Mouse (Mus musculus): ENCODE data around the gene Mta3. TPM values are rescaled to one million over a fixed set of nuclear protein-coding genes. Genes with fewer than 3 reads are reported as not detected.

Gene Mta3
- polyA plus RNA-seq (2014; fragmentation: Illumina TruSeq; extraction: RNeasy Lipid Tissue Mini Kit (QIAGEN cat#74804); ENCODE audit: low read depth, low replicate concordance) = 25.8 TPM

GRCm38 (mm10) chr17:83706116-83706593, at the start of gene Mta3:
Gene Mta3 (plus strand): TSS chr17:83706163.

GRCm38 (mm10) chr17:83847815-83848214, 141.9 kb downstream of the Mta3 start, which contains the start of gene Haao:
Gene Haao (minus strand): TSS chr17:83847963.

Other genes with a start within 250 kb of the Mta3 start
- gene Cox7a2l, start 188.8 kb upstream of the Mta3 start, polyA plus RNA-seq (2014; fragmentation: Illumina TruSeq; extraction: RNeasy Lipid Tissue Mini Kit (QIAGEN cat#74804); ENCODE audit: low read depth, low replicate concordance) = 116 TPM
- gene Kcng3, start 74.3 kb upstream of the Mta3 start, polyA plus RNA-seq (2014; fragmentation: Illumina TruSeq; extraction: RNeasy Lipid Tissue Mini Kit (QIAGEN cat#74804); ENCODE audit: low read depth, low replicate concordance) = 0.55 TPM
- not detected for gene Haao, start 141.8 kb downstream of the Mta3 start, polyA plus RNA-seq (2014; fragmentation: Illumina TruSeq; extraction: RNeasy Lipid Tissue Mini Kit (QIAGEN cat#74804); ENCODE audit: low read depth, low replicate concordance)

Measured in testis, adult 10 weeks (tissue).